Mouse (Mus musculus) gastrocnemius, adult 18-20 months (tissue): ENCODE results near the gene Cplx3. TPM values are rescaled to one million over a fixed set of nuclear protein-coding genes. Genes with fewer than 3 reads are reported as not detected.

Source experiments
- DNase-seq: peaks from one replicate; pipeline ENCODE4 v3.0.0; 2021; ENCODE audit warnings: low spot score
- total RNA-seq, 2 experiments: library from RNA; stranded (reverse); gene quantifications; 2 replicates each; pipeline ENCODE4 v1.2.3; 2021

Cplx3 gene
- total RNA-seq, 2 experiments from 2014 or later: not detected

- DNase-seq: no peak
Measured at GRCm38 (mm10) chr9:57602098-57602497, 4.0 kb downstream of the Cplx3 start.

GRCm38 (mm10) chr9:57601353-57601706 is 4.8 kb downstream of the Cplx3 start:
- DNase-seq: no peak

GRCm38 (mm10) chr9:57600620-57601352 is 5.3 kb downstream of the Cplx3 start:
- no peak for DNase-seq

DNA sequence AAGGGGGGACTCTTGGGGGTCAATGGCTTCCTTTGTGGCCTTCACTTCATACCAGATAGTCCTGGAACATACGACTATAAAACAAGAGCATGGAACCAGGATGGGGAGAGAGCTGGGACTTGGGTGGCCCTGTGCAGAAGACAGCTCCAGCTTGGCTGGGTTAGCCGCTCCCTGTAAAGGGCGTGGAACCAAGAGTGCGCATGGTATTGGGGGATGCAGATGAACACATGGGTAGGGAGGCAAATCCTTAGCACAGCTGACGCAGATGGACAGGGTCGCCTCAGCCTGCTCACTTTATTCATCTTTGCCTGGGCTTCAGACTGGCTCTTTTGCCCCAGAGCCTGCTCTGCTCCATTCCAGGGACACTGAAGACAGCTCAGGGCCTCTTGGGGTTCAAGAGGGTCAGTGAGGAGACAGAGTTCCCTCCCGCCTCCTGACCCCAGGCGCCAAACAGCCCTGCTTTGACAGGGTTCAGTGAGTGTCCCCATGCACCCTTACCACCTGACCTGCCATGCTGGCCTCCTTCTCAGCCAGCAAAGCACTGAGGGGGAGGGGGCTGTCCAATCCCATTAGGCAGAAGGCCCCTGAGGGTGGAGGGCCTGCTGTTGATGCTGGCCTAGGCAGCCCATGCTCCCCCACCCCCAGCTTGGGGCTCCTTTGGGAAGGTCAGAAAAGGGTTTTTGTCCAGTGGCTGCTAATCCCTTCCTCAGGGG is 7.1 kb downstream of the Cplx3 start:
- no peak for DNase-seq

- no peak for DNase-seq
Measured at GRCm38 (mm10) chr9:57597929-57598382, 8.1 kb downstream of the Cplx3 start.

DNA sequence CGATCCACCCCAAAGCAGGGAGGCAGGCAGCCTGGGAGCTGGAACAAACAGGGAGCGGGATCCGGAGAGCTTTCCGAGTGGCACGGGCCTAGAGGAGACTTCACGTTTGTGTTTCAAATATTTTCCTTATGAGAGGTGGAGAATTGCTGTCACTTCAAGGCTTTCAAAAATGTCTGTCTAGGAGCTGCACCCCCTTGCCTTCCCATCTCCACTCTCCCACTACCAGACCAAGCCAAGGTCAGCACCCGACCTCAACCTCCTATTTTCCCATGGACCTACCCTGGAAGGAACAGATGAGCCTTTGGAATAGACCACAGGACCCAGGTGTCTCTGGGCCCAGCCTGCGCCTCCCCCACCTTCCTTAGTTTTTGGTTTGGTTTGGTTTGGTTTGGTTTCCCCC is 8.8 kb downstream of the Cplx3 start:
- DNase-seq: no peak

DNA sequence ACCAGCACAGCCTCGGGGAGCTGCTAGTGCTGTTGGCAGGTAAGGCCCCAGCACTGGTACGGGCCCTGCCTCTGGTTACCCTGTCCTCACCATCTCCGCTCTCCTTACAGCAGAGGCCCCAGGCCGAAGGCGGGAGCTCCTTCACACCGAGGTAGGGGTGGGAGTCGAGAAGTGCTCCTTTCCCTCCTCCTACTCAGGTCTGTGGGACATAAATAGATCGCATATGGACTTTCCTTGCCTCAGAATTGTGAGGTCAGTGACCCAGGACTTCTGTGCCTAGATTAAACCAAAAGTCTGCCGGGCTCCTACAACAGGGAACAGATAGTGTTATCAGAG is 11.9 kb downstream of the Cplx3 start:
- no peak for DNase-seq

DNA sequence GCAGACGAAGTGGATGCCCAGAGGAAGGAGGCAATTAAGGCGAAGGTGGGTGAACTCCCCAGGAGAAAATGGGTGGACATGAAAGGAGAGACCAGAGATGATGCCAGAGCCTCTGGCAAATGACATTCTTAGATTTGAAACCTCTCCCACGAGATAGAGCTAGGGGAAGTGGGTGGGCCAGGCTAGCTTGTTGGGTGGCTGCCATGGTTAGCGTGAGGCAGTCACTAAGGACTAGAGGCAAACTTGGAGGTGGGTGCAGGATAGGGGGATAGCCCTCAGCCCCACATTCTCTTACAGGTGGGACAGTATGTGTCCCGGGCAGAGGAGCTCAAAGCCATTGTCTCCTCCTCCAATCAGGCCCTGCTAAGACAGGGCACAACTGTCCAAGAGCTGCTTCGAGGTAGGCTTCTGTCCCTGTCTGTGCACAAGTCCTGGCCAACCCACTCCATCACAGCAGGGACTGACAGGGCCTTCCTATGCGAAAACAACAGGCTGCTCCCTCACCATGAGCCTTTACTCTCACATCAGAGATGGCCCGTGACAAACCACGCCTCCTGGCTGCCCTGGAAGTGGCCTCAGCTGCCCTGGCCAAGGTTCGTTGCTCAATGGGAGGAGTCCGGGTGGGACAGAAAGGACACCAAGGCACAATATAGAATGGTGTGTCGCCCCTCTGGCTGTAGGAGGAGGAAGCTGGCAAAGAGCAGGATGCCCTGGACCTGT is 12.5 kb downstream of the Cplx3 start:
- DNase-seq: no peak

DNA sequence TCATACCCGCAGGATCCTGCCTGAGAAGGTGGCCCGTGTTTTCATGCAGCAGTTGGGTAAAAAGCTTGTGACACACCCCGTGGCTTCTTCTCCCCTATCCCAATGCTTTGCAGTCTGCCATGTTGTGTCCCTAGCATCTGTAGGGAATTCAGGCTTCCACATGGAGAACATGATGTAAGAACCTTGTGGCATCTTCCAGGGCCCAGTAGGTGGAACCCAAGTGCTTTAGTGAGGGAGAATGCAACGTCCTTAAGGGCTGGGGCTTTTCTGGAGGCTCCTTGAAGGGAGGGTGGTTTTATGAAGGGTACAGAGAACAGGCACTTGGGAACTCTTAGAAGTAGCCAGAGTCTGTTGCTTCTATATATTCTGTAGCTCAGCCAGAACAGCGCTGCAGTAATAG is 15.4 kb downstream of the Cplx3 start:
- no peak for DNase-seq

- DNase-seq: peak; percentile 76
Measured at GRCm38 (mm10) chr9:57589224-57590126, 16.6 kb downstream of the Cplx3 start, which contains the start of gene Ulk3. TSS of gene Ulk3 (plus strand) at chr9:57589452.

GRCm38 (mm10) chr9:57584991-57585390 is 21.1 kb downstream of the Cplx3 start:
- no peak for DNase-seq

- DNase-seq: no peak
Measured at GRCm38 (mm10) chr9:57577144-57577849, 28.8 kb downstream of the Cplx3 start.

DNA sequence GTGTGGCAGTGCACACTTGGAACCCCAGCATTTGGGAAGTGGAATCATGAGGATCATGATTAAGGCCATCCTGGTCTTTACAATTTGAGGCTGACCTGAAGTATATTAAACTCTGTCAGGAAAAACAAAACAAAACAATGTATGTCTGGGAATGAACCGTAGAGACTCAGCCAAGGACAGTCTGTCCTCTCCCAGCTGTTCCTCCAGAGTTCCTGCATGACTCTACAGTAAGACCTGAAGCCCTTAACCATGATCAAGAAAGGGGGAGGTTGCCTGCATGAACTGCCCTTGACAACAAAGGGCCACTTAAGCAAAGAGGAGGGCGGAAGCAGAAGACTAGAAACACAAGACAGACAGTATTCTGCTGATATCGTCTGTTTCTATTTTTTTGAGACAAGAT is 30.5 kb downstream of the Cplx3 start:
- DNase-seq: no peak

DNA sequence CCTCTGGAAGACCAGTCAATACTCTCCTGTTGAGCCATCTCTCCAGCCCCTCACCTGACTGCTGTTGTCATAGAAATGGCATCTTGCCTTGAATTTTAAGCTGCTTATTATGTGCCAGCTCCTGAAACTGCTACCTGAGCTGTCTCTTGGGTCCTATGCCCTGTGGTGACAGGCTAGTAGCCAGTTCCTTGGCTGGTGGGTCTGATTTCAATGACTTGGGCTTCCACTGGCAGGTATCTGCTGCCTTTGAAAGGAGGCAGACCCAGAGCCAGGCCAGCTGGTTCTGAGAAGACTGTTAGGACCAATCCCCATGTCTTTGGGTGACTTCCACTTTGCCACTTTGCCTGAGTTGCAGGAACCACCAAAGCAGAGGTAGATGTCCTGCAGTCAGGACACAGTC is 31.7 kb downstream of the Cplx3 start:
- peak; percentile 40 for DNase-seq

GRCm38 (mm10) chr9:57568500-57568899 is 37.6 kb downstream of the Cplx3 start:
- peak; percentile 82 for DNase-seq

GRCm38 (mm10) chr9:57566846-57567245 is 39.2 kb downstream of the Cplx3 start:
- no peak for DNase-seq

GRCm38 (mm10) chr9:57565741-57566221 is 40.3 kb downstream of the Cplx3 start:
- DNase-seq: no peak

DNA sequence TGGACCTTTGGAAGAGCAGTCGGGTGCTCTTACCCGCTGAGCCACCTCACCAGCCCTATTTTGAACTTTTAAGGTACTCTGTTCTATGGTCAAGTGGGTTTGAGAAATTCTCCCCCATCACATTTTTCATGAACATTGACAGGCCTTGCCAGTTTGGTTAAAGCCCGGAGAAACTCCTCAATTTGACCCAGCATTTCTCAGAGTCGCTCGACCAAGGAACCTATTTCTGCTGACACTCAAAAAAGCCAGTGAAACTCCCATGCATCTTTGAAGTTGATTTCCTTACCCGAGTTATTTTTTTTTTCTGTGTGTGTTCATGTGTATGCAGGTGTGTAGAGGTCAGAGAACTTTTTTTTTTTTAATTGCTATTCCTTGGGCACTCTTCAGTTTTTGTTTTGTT is 41.5 kb downstream of the Cplx3 start:
- no peak for DNase-seq

- peak; percentile 64 for DNase-seq
Measured at GRCm38 (mm10) chr9:57562896-57563372, 43.1 kb downstream of the Cplx3 start.

- peak; percentile 63 for DNase-seq
Measured at GRCm38 (mm10) chr9:57561711-57562099, 44.4 kb downstream of the Cplx3 start.
